Mouse (Mus musculus) gastrocnemius, adult 8-10 months (tissue): ENCODE results near the gene Rsad2. TPM values are rescaled to one million over a fixed set of nuclear protein-coding genes. Genes with fewer than 3 reads are reported as not detected.

ENCODE experiments used
- DNase-seq, 2 experiments: peaks; one replicate each; pipeline ENCODE4 v3.0.0; 2022; ENCODE audit warnings: low spot score in 2 of 2
- microRNA-seq: library from miRNA; unstranded; fragments of <30 nt; microRNA quantifications from one replicate; pipeline ENCODE4 v1.2.0, GENCODE M21; 2022
- total RNA-seq, 4 experiments: library from RNA; stranded (reverse); gene quantifications; 2 replicates each; pipeline ENCODE4 v1.2.4; 2022

Gene Rsad2
- total RNA-seq, 4 experiments from 2014 or later = 0.27 to 1.1 (median 0.49) TPM

- no peak for DNase-seq
Observed at GRCm38 (mm10) chr12:26401696-26402470, 54.4 kb downstream of the Rsad2 start.

DNA sequence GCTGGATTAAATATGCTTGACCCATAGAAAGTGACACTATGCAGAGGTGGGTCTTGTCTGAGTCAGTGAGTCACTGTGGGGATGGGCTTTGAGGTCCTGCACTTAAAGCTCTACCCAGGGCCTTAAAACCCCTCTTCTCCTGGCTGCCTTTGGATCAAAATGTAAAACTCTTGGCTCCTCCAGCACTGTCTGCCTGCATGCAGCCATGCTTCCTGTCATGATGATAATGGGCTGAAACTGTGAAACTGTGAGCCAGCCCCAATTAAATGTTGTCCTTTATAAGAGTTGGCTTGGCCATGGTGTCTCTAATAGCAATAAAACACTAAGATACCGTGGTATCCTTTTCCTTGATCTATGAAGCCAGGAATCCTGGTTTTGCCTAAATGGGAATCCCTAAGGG lies 55.0 kb downstream of the Rsad2 start:
- no peak for DNase-seq

DNA sequence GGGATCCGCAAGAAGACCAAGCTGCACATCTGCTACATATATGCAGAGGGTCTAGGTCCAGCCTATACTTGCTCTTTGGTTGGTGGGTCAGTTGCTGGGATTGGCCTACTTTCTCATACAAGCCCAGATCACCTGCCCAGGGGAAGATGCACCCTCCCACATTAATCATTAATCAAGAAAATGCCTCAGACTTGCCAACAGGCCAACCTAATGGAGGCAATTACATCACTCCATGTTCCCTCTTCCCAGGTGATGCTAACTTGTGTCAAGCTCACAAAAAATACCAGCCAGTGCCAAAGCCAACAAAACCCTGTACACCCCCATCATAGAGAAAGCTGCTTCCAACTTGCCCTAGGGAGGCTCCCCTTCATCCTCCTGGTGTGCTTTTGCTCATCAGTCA lies 55.5 kb downstream of the Rsad2 start:
- no peak for DNase-seq

GRCm38 (mm10) chr12:26399391-26399790 lies 56.9 kb downstream of the Rsad2 start:
- no peak for DNase-seq

DNA sequence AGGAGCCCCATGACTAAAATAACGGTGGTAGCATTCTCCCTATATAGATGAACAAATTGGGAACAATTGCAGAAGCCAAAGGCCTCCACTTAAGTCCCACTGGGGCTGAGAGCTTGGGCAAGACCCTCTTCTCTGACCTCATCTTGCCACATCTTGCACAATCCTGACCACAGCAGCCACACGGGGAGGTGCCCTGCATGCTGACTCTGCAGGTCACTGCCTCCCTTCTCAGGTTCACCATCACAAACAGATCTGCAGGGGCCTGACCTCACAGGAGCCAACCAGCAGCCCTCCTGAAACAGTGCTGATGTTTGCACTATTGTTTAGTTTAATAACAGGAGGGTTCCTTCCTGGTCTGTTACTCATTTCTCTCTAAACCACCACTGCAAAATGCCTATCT lies 57.7 kb downstream of the Rsad2 start:
- no peak for DNase-seq

DNA sequence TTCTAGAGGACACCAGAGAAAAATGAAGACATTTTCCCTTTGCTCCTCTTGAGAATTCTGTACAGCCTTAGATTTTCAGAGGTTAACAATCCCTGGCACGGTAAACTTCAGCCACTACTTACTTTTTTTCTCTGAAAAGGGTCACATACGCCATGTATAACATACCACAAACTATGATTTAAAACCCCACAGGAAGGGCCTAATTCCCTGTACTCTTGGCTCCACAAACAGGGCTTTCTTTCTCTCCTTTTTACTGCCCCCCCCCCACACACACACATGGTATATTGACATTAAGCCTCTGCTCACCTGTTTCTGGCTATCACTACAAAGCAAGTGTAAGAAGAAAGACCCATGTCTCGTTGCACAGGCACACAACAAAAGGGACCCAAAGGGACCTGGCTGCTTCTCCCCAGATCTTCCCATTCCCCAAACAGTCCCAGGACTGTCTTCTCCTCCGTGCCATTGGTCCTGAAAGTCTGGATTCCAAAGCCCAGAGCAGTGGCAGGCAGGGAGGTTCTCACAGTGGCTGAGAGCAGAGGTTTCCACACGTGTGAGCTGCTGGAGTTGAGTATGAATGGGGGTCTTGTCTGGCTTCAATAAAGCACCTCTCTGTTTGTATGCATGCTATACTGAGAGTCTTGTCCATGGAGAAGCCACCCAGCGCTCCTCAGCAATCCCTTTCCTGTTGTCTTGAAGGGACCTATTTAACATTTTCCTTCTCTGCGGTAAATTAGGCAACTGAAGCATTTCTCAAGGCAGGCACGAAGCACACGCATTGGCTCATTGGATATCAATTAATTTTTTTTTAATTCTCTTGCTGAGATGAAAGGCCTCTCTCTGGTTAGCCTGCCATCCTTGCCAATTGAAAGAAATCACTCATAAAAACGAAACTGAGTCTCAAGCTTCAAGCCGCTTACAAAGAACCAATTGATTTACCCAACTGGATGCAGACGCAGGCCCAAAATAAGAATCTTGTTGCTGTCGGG lies 61.5 kb downstream of the Rsad2 start:
- DNase-seq = no peak

- no peak for DNase-seq
Observed at GRCm38 (mm10) chr12:26393291-26393690, 63.0 kb downstream of the Rsad2 start.

Small RNAs within 50 kb of the gene (microRNA-seq; reads per million reads assigned to microRNA genes)
- gene Mir6538 = 5.0 reads per million

Other genes starting within 250 kb of the Rsad2 start
- 1 to 10 TPM; 2.3 to 3.1 (median 3.0) TPM for gene Rnf144a, start 41.2 kb downstream of the Rsad2 start, total RNA-seq
- gene Cmpk2, start 12.8 kb upstream of the Rsad2 start, total RNA-seq = 1 to 10 TPM in 1 of 4 experiments, under 1 TPM in 3; 0.67 to 1.2 (median 0.73) TPM